Mouse (Mus musculus) neural tube, embryonic 15.5 days (tissue): ENCODE measurements around the gene Capn8. TPM values are rescaled to one million over a fixed set of nuclear protein-coding genes. Genes with fewer than 3 reads are reported as not detected.
A peak's percentile ranks its signal among the peaks of the same experiment; 100 is the strongest.
"Not testable (repeated sequence)": the region's sequence is repeated elsewhere in the genome, so short reads cannot be mapped to it uniquely, and the experiment has no call there.

Source experiments
- ATAC-seq: fragments of 200-750 bp; cut with Nextera tagmentation; 2 replicates; pipeline ENCODE4 v1.8.0; 2017; ENCODE audit warnings: mild to moderate bottlenecking, moderate TSS enrichment, moderate library complexity; ENCODE audit not compliant: low FRiP score
- H3K27ac ChIP-seq: fragments of 300-500 bp; sonication (generic); replicated peaks from 2 replicates; pipeline ENCODE4 v1.5.1; 2015; ENCODE audit warnings: mild to moderate bottlenecking, inconsistent platforms
- H3K27me3 ChIP-seq: fragments of 300-500 bp; sonication (generic); replicated peaks from 2 replicates; pipeline ENCODE4 v1.6.1; 2015; ENCODE audit warnings: inconsistent platforms
- H3K36me3 ChIP-seq: fragments of 300-500 bp; sonication (generic); 2 replicates; pipeline ENCODE4 v1.6.1; 2015; ENCODE audit warnings: inconsistent platforms
- H3K4me1 ChIP-seq: fragments of 300-500 bp; sonication (generic); 2 replicates; pipeline ENCODE4 v1.6.1; 2015; ENCODE audit warnings: inconsistent platforms
- H3K4me2 ChIP-seq: fragments of 300-500 bp; sonication (generic); 2 replicates; pipeline ENCODE4 v1.6.1; 2015; ENCODE audit warnings: inconsistent platforms, mild to moderate bottlenecking, moderate library complexity
- H3K4me3 ChIP-seq: fragments of 300-500 bp; sonication (generic); replicated peaks from 2 replicates; pipeline ENCODE4 v1.5.1; 2015; ENCODE audit warnings: mild to moderate bottlenecking, inconsistent platforms
- H3K9ac ChIP-seq: fragments of 300-500 bp; sonication (generic); replicated peaks from 2 replicates; pipeline ENCODE4 v1.6.1; 2015; ENCODE audit warnings: mild to moderate bottlenecking, inconsistent platforms
- H3K9me3 ChIP-seq: fragments of 300-500 bp; sonication (generic); replicated peaks from 2 replicates; pipeline ENCODE4 v1.6.1; 2016; ENCODE audit warnings: inconsistent platforms
- WGBS: fragments of 180-500 bp; shearing (Covaris S2); methylation state at CpG from one replicate; pipeline ENCODE4 v1.1.7; 2015; ENCODE audit warnings: mixed read lengths; 5-methylcytosine and 5-hydroxymethylcytosine counted together
- polyA plus RNA-seq: library from polyadenylated mRNA; unstranded; fragments of >200 nt; fragmentation: Nextera tagmentation; extraction: Ambion mirVana; gene quantifications from 2 replicates; pipeline ENCODE4 v1.2.1, GENCODE M21; 2015

Capn8 gene
- polyA plus RNA-seq, 1 experiment from 2014 or later = 0.08 TPM

DNA sequence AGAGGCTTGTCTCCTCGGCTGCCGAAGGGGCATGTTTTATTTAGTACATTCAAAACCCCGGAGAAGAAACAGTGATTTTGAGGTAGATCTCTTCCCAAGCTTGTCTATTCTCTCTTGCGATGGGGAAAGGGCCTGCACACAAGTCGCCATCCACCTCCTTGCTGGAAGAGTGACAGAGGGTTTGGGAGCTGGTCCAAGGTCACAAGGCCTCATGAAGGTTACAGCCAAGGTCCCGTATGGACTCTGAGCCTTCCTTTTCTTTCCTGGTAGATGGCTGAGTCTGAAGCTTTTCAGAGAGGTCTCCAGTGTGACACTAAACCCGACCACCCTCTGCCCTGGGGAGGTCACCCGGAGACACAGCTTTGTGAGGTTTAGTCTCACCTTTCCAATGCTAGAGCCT lies 56.4 kb downstream of the Capn8 start:
- Histone ChIP-seq H3K36me3 (no peaks in the 10 kb centered on the region), H3K27ac (no peak overlapping the region), H3K9me3 (no peaks in the 10 kb centered on the region), H3K4me3 (no peak overlapping the region), H3K27me3 (no peaks in the 10 kb centered on the region), H3K9ac (no peak overlapping the region), H3K4me1 (peaks cover 21% of the 10 kb centered on the region), H3K4me2 (no peak overlapping the region)
- ATAC-seq = no peak
- WGBS = 82% methylated on average over 8 of the region's 8 CpGs

DNA sequence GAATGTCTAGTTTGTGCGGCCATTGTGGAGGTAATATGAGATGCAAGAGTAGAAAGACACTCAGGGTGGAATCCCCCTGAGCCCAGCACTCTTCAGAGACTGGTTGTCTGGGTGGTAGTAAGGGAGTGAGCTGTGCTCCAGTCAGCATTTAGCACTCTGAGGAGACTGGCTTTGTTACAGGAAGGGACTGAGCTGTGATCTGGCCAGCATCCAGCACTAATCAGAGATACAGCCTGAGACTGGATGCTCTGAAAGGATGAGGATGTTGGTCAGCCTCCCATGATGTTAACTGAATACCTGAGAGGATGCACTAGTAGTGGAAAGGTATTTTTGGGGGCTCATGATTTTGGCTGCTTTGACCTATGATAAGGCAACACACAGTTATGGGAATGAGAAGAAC lies 61.4 kb downstream of the Capn8 start:
- WGBS = 82% methylated on average over 1 of the region's 1 CpGs
- ATAC-seq = no peak
- no peak overlapping the region for H3K4me3 ChIP-seq
- no peak overlapping the region for H3K27ac ChIP-seq
- no peaks in the 10 kb centered on the region for H3K9me3 ChIP-seq
- no peaks in the 10 kb centered on the region for H3K27me3 ChIP-seq
- H3K4me1 ChIP-seq = no peaks in the 10 kb centered on the region
- H3K4me2 ChIP-seq = no peak overlapping the region
- no peaks in the 10 kb centered on the region for H3K36me3 ChIP-seq
- no peak overlapping the region for H3K9ac ChIP-seq

- no peak overlapping the region for H3K4me3 ChIP-seq
- H3K4me1 ChIP-seq = no peaks in the 10 kb centered on the region
- ATAC-seq = no peak
- H3K27me3 ChIP-seq = no peaks in the 10 kb centered on the region
- no peak overlapping the region for H3K9ac ChIP-seq
- no peak overlapping the region for H3K4me2 ChIP-seq
- H3K27ac ChIP-seq = no peak overlapping the region
- no peaks in the 10 kb centered on the region for H3K36me3 ChIP-seq
- H3K9me3 ChIP-seq = no peaks in the 10 kb centered on the region
- 89% methylated on average over 4 of the region's 4 CpGs for WGBS
Observed at GRCm38 (mm10) chr1:182629228-182629627, 64.4 kb downstream of the Capn8 start.

DNA sequence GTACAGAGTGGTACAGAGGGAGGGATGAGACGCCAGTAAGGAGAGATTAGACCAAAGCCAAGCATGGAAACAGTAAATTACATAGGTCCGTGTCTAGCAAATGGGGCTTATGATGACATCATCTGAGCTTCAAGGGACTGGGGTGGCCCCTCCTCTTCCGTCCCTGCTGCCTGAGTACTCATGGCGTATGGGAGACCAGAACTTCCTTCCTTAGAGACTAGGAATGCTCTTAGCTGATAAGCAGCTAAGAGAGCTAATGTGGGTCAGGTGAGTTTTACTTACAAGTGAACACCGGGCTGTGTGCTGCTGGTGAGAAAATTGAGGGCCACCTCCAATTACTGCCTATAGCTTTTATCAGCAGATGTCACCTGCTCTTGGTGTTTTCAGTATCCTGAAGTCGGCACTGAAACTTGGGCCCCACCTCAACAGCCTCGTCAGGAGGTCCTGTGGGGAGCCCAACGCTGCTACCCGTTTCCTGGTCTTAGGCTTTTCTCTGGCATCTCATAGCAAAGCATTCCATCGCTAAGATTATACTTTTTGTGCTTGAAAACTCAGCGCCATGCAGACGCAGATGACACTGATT lies 69.0 kb downstream of the Capn8 start:
- 87% methylated on average over 12 of the region's 12 CpGs for WGBS
- no peak overlapping the region for H3K27ac ChIP-seq

DNA sequence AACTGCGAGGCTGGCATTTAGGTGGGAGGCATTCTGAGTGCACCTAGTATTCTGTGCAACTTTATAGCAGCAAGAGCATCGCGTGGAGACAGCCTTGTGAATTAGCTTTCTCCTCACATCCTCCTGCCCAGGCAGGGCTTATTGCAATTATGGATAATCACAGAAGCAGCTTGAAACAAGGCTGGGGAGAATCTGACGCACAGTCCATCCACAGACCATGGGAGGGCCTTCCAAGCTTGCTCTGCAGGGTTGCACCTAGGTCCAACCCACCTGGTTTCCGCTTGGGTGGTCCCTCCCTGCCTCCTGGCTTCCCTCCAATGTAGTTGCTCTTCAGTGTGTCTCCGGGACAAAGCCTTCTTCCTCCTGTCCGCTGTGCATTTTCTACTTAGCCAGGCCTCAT lies 74.2 kb downstream of the Capn8 start:
- Histone ChIP-seq H3K27ac (no peak overlapping the region), H3K36me3 (no peaks in the 10 kb centered on the region), H3K4me2 (no peak overlapping the region), H3K9ac (no peak overlapping the region), H3K4me3 (no peak overlapping the region), H3K27me3 (no peaks in the 10 kb centered on the region), H3K9me3 (no peaks in the 10 kb centered on the region), H3K4me1 (peaks cover 26% of the 10 kb centered on the region)
- ATAC-seq = no peak
- 14% methylated on average over 7 of the region's 7 CpGs for WGBS

More for the DNA sequence above, 69.0 kb downstream of the Capn8 start:
- H3K4me1 ChIP-seq = peaks cover 3% of the 10 kb centered on the region; the same call in 1 of the 2 replicates
- H3K9me3 ChIP-seq = no peaks in the 10 kb centered on the region
- no peak overlapping the region for H3K9ac ChIP-seq
- no peaks in the 10 kb centered on the region for H3K27me3 ChIP-seq
- no peak overlapping the region for H3K4me2 ChIP-seq
- no peak for ATAC-seq
- no peak overlapping the region for H3K4me3 ChIP-seq
- H3K36me3 ChIP-seq = no peaks in the 10 kb centered on the region

- WGBS = 65% methylated on average over 5 of the region's 5 CpGs
- no peak overlapping the region for H3K9ac ChIP-seq
- H3K27me3 ChIP-seq = no peaks in the 10 kb centered on the region
- H3K36me3 ChIP-seq = no peaks in the 10 kb centered on the region
- H3K27ac ChIP-seq = no peak overlapping the region
- peaks cover 27% of the 10 kb centered on the region for H3K4me1 ChIP-seq
- H3K4me3 ChIP-seq = no peak overlapping the region
- no peaks in the 10 kb centered on the region for H3K9me3 ChIP-seq
- no peak overlapping the region for H3K4me2 ChIP-seq
- no peak for ATAC-seq
Observed at GRCm38 (mm10) chr1:182639456-182639855, 74.6 kb downstream of the Capn8 start.

GRCm38 (mm10) chr1:182640094-182640493 lies 75.3 kb downstream of the Capn8 start:
- no peak for ATAC-seq
- Histone ChIP-seq H3K9me3 (no peaks in the 10 kb centered on the region), H3K9ac (no peak overlapping the region), H3K36me3 (no peaks in the 10 kb centered on the region), H3K27me3 (no peaks in the 10 kb centered on the region), H3K27ac (no peak overlapping the region), H3K4me2 (no peak overlapping the region), H3K4me1 (peaks cover 33% of the 10 kb centered on the region), H3K4me3 (no peak overlapping the region)
- 69% methylated on average over 4 of the region's 4 CpGs for WGBS

DNA sequence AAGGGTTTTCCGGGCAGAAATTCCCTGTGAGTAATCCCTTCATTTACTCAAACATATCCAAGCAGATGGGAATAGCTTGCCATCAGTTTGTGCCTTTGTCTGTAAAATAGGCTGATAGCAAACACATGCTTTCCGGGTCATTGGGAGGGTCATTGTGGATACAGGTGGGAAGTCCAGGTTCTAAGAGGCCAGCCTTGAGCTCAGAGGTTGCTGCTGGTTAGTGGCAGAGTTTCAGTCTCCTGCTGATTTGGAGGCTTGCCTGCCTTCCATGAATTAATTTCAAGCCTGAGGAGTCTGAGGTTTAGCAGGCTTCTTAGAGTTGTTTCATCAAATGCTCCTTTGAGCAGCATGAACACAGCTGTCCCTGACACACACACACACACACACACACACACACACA lies 78.0 kb downstream of the Capn8 start:
- Histone ChIP-seq H3K9ac (no peak overlapping the region), H3K4me1 (peaks cover 42% of the 10 kb centered on the region), H3K36me3 (no peaks in the 10 kb centered on the region)

DNA sequence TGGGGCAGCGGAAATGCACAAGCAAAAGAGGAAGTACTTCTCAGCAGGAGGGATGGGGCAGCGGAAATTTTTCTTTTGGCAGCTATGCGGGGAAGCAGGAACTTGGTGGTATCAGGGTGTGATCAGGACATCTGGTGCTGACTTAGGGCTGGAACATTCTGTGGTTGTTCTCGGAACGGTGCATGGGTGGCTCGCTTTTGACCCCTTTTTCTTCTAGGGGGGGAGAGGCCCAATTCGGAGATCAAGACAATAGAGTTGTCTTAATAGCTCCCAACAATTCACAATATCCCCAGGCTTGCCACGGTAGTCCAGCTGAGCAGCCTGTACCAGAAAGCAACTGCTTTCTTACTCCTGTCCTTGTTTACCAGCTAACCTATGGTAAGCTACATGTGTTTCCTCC lies 79.6 kb downstream of the Capn8 start:
- 0 out of 2 replicates have a peak overlapping the region, but pooled peaks have one; percentile 76 for H3K27ac ChIP-seq
- H3K4me1 ChIP-seq = peaks cover 32% of the 10 kb centered on the region
- not testable (repeated sequence) for H3K27me3 ChIP-seq, H3K4me2 ChIP-seq, H3K9ac ChIP-seq, H3K36me3 ChIP-seq, H3K4me3 ChIP-seq, ATAC-seq, H3K9me3 ChIP-seq
- 64% methylated on average over 8 of the region's 8 CpGs for WGBS

More for the DNA sequence above, 78.0 kb downstream of the Capn8 start:
- no peaks in the 10 kb centered on the region for H3K9me3 ChIP-seq
- 57% methylated on average over 2 of the region's 2 CpGs for WGBS
- H3K4me3 ChIP-seq = no peak overlapping the region
- H3K27me3 ChIP-seq = no peaks in the 10 kb centered on the region
- H3K4me2 ChIP-seq = no peak overlapping the region
- H3K27ac ChIP-seq = no peak overlapping the region
- ATAC-seq = no peak

DNA sequence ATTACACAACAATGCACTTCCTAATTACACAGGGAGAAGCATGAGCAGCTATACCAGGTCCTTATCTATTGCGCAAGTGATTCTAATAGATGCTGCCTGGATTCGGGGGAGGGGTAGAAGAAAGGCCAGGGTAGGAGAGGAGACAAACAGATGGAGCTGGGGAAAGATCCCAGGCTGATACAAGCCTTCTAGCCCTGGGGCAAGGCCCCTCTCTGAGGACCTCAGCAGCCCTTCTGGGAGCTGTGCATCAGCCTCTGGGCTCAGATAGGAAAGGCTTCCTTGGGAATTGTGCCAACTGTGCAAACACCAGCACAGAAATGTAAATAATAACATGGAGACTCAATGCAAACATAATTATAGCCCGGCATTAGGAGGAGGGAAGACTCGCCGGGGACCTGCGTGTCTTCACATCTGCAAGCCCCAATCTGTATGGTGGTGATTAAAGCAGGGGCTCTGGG lies 80.4 kb downstream of the Capn8 start:
- Histone ChIP-seq H3K9me3 (no peaks in the 10 kb centered on the region), H3K4me3 (no peak overlapping the region), H3K4me2 (peak overlapping the region; percentile 31; the same call in 1 of the 2 replicates), H3K4me1 (peaks cover 29% of the 10 kb centered on the region), H3K36me3 (no peaks in the 10 kb centered on the region), H3K27me3 (no peaks in the 10 kb centered on the region), H3K9ac (no peak overlapping the region), H3K27ac (peak overlapping the region; percentile 76)
- ATAC-seq = peak; percentile 74
- 20% methylated on average over 6 of the region's 6 CpGs for WGBS

- WGBS = 56% methylated on average over 3 of the region's 3 CpGs
- no peaks in the 10 kb centered on the region for H3K36me3 ChIP-seq
- H3K27ac ChIP-seq = no peak overlapping the region
- no peak for ATAC-seq
- no peak overlapping the region for H3K4me2 ChIP-seq
- no peak overlapping the region for H3K4me3 ChIP-seq
- H3K4me1 ChIP-seq = peaks cover 29% of the 10 kb centered on the region
- H3K9me3 ChIP-seq = no peaks in the 10 kb centered on the region
- no peaks in the 10 kb centered on the region for H3K27me3 ChIP-seq
- no peak overlapping the region for H3K9ac ChIP-seq
Observed at GRCm38 (mm10) chr1:182646796-182647195, 82.0 kb downstream of the Capn8 start.

- Histone ChIP-seq H3K9ac (no peak overlapping the region), H3K4me2 (no peak overlapping the region), H3K36me3 (no peaks in the 10 kb centered on the region), H3K27ac (no peak overlapping the region), H3K4me1 (no peaks in the 10 kb centered on the region), H3K4me3 (no peak overlapping the region), H3K27me3 (no peaks in the 10 kb centered on the region), H3K9me3 (no peaks in the 10 kb centered on the region)
- WGBS = 28% methylated on average over 6 of the region's 6 CpGs
- ATAC-seq = no peak
Observed at GRCm38 (mm10) chr1:182657760-182658159, 93.0 kb downstream of the Capn8 start.
